Mouse (Mus musculus) layer of hippocampus, adult 9-10 months (tissue): ENCODE results near the gene Kmt2b.

Source experiments
- DNase-seq: peaks from one replicate; pipeline ENCODE4 v3.0.0; 2022; ENCODE audit warnings: low spot score

Gene Kmt2b

GRCm38 (mm10) chr7:30534633-30535577 is 53.6 kb downstream of the Kmt2b start, which contains the start of gene Arhgap33:
TSS of gene Arhgap33 (minus strand) at chr7:30535060.
- peak; percentile 93 for DNase-seq

- DNase-seq = no peak
These were observed 54.4 kb downstream of the Kmt2b start for GRCm38 (mm10) chr7:30533941-30534632.

- no peak for DNase-seq
These were observed 55.6 kb downstream of the Kmt2b start for GRCm38 (mm10) chr7:30532931-30533330.

- DNase-seq = no peak
These were observed 57.2 kb downstream of the Kmt2b start for GRCm38 (mm10) chr7:30531291-30531815.

- no peak for DNase-seq
These were observed 61.5 kb downstream of the Kmt2b start for GRCm38 (mm10) chr7:30526981-30527380.

GRCm38 (mm10) chr7:30526399-30526798 is 62.1 kb downstream of the Kmt2b start:
- no peak for DNase-seq

- DNase-seq = no peak
These were observed 62.6 kb downstream of the Kmt2b start for GRCm38 (mm10) chr7:30525954-30526353.

GRCm38 (mm10) chr7:30524487-30524886 is 64.0 kb downstream of the Kmt2b start:
- DNase-seq = no peak

- no peak for DNase-seq
These were observed 65.7 kb downstream of the Kmt2b start for GRCm38 (mm10) chr7:30522871-30523270.

- DNase-seq = no peak
These were observed 67.7 kb downstream of the Kmt2b start for GRCm38 (mm10) chr7:30520856-30521255.

GRCm38 (mm10) chr7:30520396-30520795 is 68.1 kb downstream of the Kmt2b start:
- no peak for DNase-seq
